Mouse (Mus musculus) limb, embryonic 10.5 days (tissue): Measurements from ENCODE around the gene Sppl3. TPM values are rescaled to one million over a fixed set of nuclear protein-coding genes. Genes with fewer than 3 reads are reported as not detected.

Experiments used
- DNase-seq: peaks from one replicate; pipeline ENCODE4 v3.0.0-alpha.2; 2017; ENCODE audit warnings: low spot score
- H3K27ac ChIP-seq: fragments of 300-500 bp; sonication (generic); 2 replicates; pipeline ENCODE4 v1.5.1; 2016; ENCODE audit warnings: mild to moderate bottlenecking
- H3K27me3 ChIP-seq: fragments of 300-500 bp; sonication (generic); 2 replicates; pipeline ENCODE4 v1.6.1; 2016; ENCODE audit warnings: low read depth, mild to moderate bottlenecking; ENCODE audit not compliant: poor library complexity, severe bottlenecking
- H3K36me3 ChIP-seq: fragments of 300-500 bp; sonication (generic); 2 replicates; pipeline ENCODE4 v1.6.1; 2016; ENCODE audit warnings: mild to moderate bottlenecking, moderate library complexity
- H3K4me1 ChIP-seq: fragments of 300-500 bp; sonication (generic); 2 replicates; pipeline ENCODE4 v1.6.1; 2016
- H3K4me3 ChIP-seq: fragments of 300-500 bp; sonication (generic); 2 replicates; pipeline ENCODE4 v1.5.1; 2016; ENCODE audit warnings: mild to moderate bottlenecking, moderate library complexity
- H3K9me3 ChIP-seq: fragments of 300-500 bp; sonication (generic); replicated peaks from 2 replicates; pipeline ENCODE4 v1.6.1; 2016; ENCODE audit warnings: mild to moderate bottlenecking
- WGBS: fragments of 180-500 bp; shearing (Covaris S2); methylation state at CpG from one replicate; pipeline ENCODE4 v1.1.7; 2016; 5-methylcytosine and 5-hydroxymethylcytosine counted together
- polyA plus RNA-seq: library from polyadenylated mRNA; unstranded; fragments of >200 nt; fragmentation: Nextera tagmentation; extraction: Ambion mirVana; gene quantifications from 2 replicates; pipeline ENCODE4 v1.2.1, GENCODE M21; 2016

The Sppl3 gene
- polyA plus RNA-seq, 1 experiment from 2014 or later: 15.2 TPM

DNA sequence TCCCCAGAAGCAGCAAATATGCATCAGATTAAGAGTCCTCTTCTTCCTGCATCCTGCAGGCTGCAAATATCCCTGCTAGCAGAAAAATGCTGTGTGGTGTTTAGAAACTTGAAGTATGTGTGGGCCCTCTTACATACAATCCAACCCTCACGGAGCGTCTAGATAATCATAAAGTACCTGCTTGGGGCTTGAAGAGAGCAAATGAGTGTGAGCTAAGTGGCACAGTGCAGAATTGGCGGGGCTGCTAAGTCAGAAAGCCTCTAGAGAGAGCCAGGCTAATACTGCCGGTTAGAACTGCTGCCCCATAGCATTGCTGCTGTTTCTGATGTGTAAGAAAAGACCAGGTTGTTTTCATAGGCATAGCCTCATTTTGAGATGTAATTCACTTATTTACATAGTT lies 18.0 kb downstream of the Sppl3 start:
- Histone ChIP-seq H3K36me3 (peaks cover 19% of the 10 kb centered on the region), H3K27me3 (no peaks in the 10 kb centered on the region), H3K27ac (no peak overlapping the region), H3K4me3 (no peak overlapping the region), H3K9me3 (no peaks in the 10 kb centered on the region), H3K4me1 (no peaks in the 10 kb centered on the region)
- 96% methylated on average over 4 of the region's 4 CpGs for WGBS
- DNase-seq: no peak

DNA sequence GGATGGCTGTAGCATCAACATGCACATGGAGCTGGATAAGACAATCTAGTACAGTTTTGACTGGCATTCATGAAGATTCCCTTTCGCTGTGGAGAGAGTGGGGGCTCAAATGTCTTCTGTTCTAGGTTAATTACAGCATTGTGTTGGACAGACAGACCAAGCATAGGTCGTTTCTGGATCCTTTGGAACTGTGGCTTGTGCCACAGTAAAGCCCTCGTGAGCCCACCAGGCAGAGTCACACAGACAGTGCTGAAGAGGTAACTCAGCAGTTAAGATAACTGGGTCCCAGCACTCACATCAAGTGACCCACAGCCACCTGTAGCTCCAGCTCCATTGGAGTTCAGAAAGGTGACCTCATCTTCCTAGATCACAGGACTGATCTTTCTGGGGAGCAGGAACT lies 18.6 kb downstream of the Sppl3 start:
- H3K27ac ChIP-seq: no peak overlapping the region
- no peaks in the 10 kb centered on the region for H3K4me1 ChIP-seq
- H3K27me3 ChIP-seq: no peaks in the 10 kb centered on the region
- DNase-seq: no peak
- no peaks in the 10 kb centered on the region for H3K9me3 ChIP-seq
- peaks cover 19% of the 10 kb centered on the region for H3K36me3 ChIP-seq
- H3K4me3 ChIP-seq: no peak overlapping the region
- 91% methylated on average over 3 of the region's 3 CpGs for WGBS

GRCm38 (mm10) chr5:115031576-115031975 lies 20.6 kb downstream of the Sppl3 start:
- 85% methylated on average over 5 of the region's 5 CpGs for WGBS
- H3K4me3 ChIP-seq: no peak overlapping the region
- H3K36me3 ChIP-seq: peaks cover 19% of the 10 kb centered on the region
- no peak overlapping the region for H3K27ac ChIP-seq
- H3K4me1 ChIP-seq: no peaks in the 10 kb centered on the region
- H3K27me3 ChIP-seq: no peaks in the 10 kb centered on the region
- H3K9me3 ChIP-seq: no peaks in the 10 kb centered on the region
- DNase-seq: no peak

DNA sequence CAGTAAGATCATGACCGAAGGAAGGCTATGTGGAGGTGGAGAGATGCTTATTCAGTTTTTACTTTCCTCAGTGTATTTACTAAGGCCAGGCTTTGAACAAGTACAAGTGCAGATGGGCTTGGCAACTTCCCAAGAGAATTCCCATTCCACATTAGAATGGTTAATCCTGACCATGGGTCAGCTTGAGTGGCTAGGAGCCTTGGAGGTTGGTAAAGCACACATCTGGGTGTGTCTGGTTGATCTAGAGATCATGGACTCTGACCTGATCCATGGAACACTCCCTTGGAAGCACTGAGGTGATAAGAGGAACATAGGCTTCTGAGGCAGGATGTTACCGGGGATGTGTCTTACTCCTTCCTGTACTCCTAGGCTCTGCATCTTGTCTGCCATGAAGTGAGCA lies 21.7 kb downstream of the Sppl3 start:
- WGBS: 94% methylated on average over 2 of the region's 2 CpGs
- no peaks in the 10 kb centered on the region for H3K4me1 ChIP-seq
- DNase-seq: no peak

DNA sequence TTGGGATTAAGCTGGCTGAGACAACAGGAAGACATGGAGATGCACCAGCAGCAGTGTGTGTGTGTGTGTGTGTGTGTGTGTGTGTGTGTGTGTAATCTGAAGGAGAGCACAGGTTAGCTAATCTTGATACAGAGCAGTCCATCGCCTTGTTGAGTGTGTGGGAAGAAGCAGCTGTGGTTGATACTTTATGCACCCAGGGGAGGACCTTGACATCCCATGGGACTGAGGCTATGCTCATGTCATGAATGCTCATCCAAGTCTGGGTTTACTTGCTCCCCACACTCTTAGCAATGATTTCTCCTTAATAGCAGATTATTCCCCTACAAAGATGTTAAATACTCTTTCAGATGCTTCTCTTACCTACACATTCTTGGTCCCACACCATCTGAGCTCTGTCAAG lies 24.3 kb downstream of the Sppl3 start:
- H3K9me3 ChIP-seq: no peaks in the 10 kb centered on the region
- WGBS: 94% methylated on average over 1 of the region's 1 CpGs
- H3K4me3 ChIP-seq: no peak overlapping the region

More for the DNA sequence above, 21.7 kb downstream of the Sppl3 start:
- no peak overlapping the region for H3K4me3 ChIP-seq
- no peaks in the 10 kb centered on the region for H3K27me3 ChIP-seq
- peaks cover 19% of the 10 kb centered on the region for H3K36me3 ChIP-seq
- no peaks in the 10 kb centered on the region for H3K9me3 ChIP-seq
- H3K27ac ChIP-seq: no peak overlapping the region

DNA sequence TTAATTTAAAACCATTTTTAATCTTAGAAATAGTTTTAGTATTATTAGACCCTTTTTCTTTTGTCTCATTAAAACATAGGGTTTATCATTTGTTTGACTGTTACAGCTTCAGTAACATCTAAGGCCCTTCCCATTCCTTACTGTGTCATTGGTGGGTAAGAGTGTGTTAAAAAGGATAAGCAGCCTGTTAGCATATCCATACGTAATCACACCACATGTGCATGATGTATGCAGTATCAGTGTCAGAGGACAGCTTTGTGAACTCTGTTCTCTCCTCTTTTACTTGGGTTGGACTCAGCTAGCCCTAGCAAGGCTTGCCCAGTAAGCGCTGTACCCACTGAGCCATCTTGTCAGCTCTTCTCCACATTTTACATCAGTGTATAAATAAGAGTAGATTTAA lies 26.2 kb downstream of the Sppl3 start:
- DNase-seq: no peak
- H3K36me3 ChIP-seq: 0 out of 2 replicates have a peak, but pooled peaks cover 6% of the 10 kb centered on the region
- WGBS: 91% methylated on average over 2 of the region's 2 CpGs
- no peak overlapping the region for H3K27ac ChIP-seq
- no peaks in the 10 kb centered on the region for H3K9me3 ChIP-seq
- no peaks in the 10 kb centered on the region for H3K27me3 ChIP-seq
- H3K4me3 ChIP-seq: no peak overlapping the region
- no peaks in the 10 kb centered on the region for H3K4me1 ChIP-seq

More for the DNA sequence above, 24.3 kb downstream of the Sppl3 start:
- DNase-seq: no peak
- H3K27me3 ChIP-seq: no peaks in the 10 kb centered on the region
- 0 out of 2 replicates have a peak, but pooled peaks cover 2% of the 10 kb centered on the region for H3K36me3 ChIP-seq
- H3K27ac ChIP-seq: no peak overlapping the region
- no peaks in the 10 kb centered on the region for H3K4me1 ChIP-seq

DNA sequence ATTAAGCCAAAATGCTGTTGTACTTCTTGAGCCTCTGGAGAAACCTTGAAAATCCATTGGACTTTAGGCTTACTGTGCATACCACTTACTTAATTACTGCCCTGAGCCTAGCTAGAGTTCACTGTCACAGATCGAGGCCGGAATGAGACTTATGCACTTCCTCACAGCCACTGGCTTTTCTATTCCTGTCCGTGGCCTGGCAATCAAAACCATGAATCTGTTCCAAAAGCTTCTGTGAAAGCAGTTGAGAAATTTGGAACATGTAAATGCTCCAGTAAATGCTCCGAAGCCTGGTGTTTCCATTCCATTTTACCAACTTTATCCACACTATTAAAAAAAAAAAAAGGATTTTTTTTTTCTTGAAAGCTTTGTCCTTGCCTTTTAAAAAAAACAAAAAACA lies 29.8 kb downstream of the Sppl3 start:
- Histone ChIP-seq H3K36me3 (peaks cover 14% of the 10 kb centered on the region; the same call in 1 of the 2 replicates), H3K27ac (no peak overlapping the region), H3K27me3 (no peaks in the 10 kb centered on the region), H3K4me3 (no peak overlapping the region), H3K9me3 (no peaks in the 10 kb centered on the region), H3K4me1 (no peaks in the 10 kb centered on the region)
- no peak for DNase-seq
- 95% methylated on average over 4 of the region's 4 CpGs for WGBS

DNA sequence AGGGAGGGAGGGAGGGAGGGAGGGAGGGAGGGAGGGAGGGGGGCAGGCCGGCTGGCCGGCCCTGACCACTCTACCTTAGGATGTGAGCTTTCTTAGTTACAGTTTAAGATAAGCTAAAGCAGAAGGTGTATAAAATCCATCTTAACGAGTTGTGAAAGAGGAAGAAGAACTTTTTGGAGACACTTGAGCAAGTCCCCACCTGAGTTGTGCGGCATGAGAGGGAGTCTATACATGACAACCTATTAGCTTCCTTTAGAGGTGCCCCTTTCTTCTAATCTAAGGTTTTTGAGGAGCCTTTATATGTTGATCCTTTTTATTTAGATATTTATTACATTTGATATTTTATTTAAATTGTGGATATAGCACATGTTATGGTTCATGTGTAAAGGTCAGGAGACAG lies 32.7 kb downstream of the Sppl3 start:
- no peaks in the 10 kb centered on the region for H3K27me3 ChIP-seq
- no peak overlapping the region for H3K27ac ChIP-seq
- no peaks in the 10 kb centered on the region for H3K4me1 ChIP-seq
- peaks cover 14% of the 10 kb centered on the region; the same call in 1 of the 2 replicates for H3K36me3 ChIP-seq
- H3K4me3 ChIP-seq: no peak overlapping the region
- DNase-seq: no peak
- 85% methylated on average over 4 of the region's 4 CpGs for WGBS
- H3K9me3 ChIP-seq: no peaks in the 10 kb centered on the region

DNA sequence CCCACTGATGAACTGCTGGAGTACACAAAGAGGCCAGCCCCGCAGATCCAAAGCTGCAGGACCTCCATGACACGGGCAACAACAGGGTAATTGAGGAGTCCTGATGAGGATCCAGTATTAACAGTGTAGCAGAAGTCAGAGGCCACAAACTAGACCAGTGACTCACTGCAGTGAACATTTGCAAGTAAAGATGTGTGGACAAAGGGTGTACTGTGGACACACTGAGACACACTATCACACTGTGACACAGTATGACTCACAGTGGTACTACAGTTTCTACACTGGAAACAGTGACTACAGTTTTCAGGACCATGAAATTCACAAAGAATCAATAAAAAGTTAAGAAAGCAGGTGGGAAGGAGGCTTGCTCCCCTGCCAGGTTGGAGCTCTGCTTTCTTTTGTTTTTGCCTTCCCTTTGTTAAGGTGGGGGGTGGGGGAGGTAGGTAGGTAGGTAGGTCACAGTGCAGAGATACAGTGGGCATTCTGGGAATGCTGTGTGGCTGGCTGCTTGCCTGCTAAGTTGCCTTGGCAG lies 34.3 kb downstream of the Sppl3 start:
- Histone ChIP-seq H3K4me3 (no peak overlapping the region), H3K27ac (no peak overlapping the region), H3K9me3 (no peaks in the 10 kb centered on the region), H3K27me3 (no peaks in the 10 kb centered on the region), H3K36me3 (peaks cover 14% of the 10 kb centered on the region; the same call in 1 of the 2 replicates), H3K4me1 (no peaks in the 10 kb centered on the region)
- 88% methylated on average over 2 of the region's 2 CpGs for WGBS
- no peak for DNase-seq

DNA sequence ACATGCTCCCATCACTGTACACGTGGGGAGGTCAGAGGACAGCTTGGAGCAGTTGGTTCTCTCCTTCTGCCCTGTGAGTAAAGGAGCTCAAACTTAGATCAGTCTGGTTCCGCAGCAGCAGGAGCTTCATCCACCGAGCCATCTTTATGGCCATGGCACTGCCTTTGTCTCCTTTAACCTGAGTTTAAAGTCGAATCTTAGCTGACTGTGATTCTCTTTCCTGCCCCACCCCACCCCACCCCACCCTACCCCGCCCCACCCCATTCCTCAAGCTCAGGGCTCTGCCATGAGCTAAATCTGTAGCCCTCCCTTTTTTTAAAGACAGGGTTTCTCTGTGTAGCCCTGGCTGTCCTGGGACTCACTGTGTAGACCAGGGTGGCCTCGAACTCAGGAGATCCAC lies 38.8 kb downstream of the Sppl3 start:
- no peak for DNase-seq
- Histone ChIP-seq H3K36me3 (peaks cover 5% of the 10 kb centered on the region; the same call in 1 of the 2 replicates), H3K9me3 (no peaks in the 10 kb centered on the region), H3K4me1 (peaks cover 21% of the 10 kb centered on the region), H3K27me3 (no peaks in the 10 kb centered on the region), H3K4me3 (no peak overlapping the region), H3K27ac (no peak overlapping the region)
- 84% methylated on average over 6 of the region's 6 CpGs for WGBS

DNA sequence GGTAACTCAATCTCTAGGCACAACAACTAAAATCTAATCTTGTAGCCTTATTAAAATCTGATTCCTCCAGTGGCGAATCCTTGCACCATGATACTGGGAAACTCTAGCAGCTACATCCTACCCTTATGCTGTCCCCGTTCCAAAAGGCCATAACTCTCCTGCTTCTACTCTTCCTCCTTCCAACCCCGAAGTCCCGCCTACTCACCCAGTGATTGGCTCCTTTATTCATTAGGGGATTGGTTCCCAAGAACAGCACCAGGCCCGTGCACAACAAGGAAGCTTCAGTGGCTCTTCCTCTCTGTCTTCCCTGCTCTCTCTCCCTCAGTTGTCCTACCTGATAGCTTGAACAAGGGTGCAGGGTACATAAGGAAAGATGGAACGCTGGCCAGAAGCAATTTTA lies 39.8 kb downstream of the Sppl3 start:
- Histone ChIP-seq H3K9me3 (no peaks in the 10 kb centered on the region), H3K4me1 (peaks cover 21% of the 10 kb centered on the region), H3K4me3 (no peak overlapping the region), H3K27me3 (no peaks in the 10 kb centered on the region), H3K27ac (no peak overlapping the region), H3K36me3 (no peaks in the 10 kb centered on the region)
- 85% methylated on average over 6 of the region's 6 CpGs for WGBS
- DNase-seq: no peak

DNA sequence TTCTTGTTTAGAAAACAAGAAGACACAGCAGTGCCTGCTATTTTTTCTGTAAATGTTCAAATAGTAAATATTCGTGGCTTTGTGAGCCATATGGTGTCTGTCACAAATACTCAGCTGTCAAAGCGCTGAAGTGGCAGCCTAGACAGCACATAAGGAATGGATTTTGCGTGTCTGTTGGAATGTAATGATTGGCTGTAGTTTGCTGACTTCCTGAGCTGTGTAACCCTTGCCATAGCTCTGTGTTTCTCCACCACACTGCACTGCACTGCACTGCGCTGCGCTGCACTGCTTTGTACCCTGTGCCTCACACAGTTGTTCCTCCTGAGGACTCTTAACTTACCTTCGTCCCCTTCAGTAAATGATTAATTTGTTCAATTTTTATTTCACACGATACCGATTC lies 41.6 kb downstream of the Sppl3 start:
- peaks cover 10% of the 10 kb centered on the region; the same call in 1 of the 2 replicates for H3K36me3 ChIP-seq
- no peak overlapping the region for H3K4me3 ChIP-seq
- DNase-seq: no peak
- 90% methylated on average over 8 of the region's 8 CpGs for WGBS
- H3K4me1 ChIP-seq: peaks cover 21% of the 10 kb centered on the region
- H3K27ac ChIP-seq: no peak overlapping the region
- H3K27me3 ChIP-seq: no peaks in the 10 kb centered on the region
- H3K9me3 ChIP-seq: no peaks in the 10 kb centered on the region

GRCm38 (mm10) chr5:115053791-115054396 lies 43.0 kb downstream of the Sppl3 start:
- no peak for DNase-seq
- Histone ChIP-seq H3K36me3 (peaks cover 10% of the 10 kb centered on the region; the same call in 1 of the 2 replicates), H3K27ac (no peak overlapping the region), H3K4me3 (no peak overlapping the region), H3K4me1 (peaks cover 25% of the 10 kb centered on the region), H3K9me3 (no peaks in the 10 kb centered on the region), H3K27me3 (no peaks in the 10 kb centered on the region)
- 88% methylated on average over 22 of the region's 22 CpGs for WGBS
